Mouse (Mus musculus): ENCODE data around the gene Trim16.

DNA sequence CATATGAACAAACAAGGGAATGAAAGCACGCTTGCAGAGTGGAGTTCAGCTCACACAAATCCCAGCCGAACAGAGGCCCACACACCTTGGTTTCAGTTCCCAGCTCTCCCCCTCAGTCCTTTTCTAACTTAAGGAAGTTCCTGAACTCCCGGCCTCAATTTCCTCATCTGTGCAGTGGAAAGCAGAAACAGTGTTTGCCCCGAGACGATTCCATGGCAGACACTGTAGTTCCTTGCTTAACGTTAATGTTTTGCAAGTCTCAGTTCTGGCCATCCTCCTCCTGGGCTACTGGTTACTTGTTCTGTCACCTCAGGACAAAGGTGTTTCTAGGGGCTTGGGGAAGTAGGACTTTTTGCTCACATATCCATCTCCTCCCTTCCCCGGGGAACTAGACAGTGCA, 46.7 kb downstream of the Trim16 start:
- TF ChIP-seq CTCF (IDR thresholded peaks at IDR 0.05; ENCODE audit: control insufficient read depth, insufficient read depth, insufficient read length) = no peak
- TF ChIP-seq MYOG (IDR thresholded peaks at IDR 0.05; ENCODE audit: control insufficient read depth, extremely low read depth, insufficient read length) = no peak
